Mouse (Mus musculus): Measurements from ENCODE around the gene Esp38. TPM values are rescaled to one million over a fixed set of nuclear protein-coding genes. Genes with fewer than 3 reads are reported as not detected.
"Not testable (repeated sequence)": the region's sequence is repeated elsewhere in the genome, so short reads cannot be mapped to it uniquely, and the experiment has no call there.

The Esp38 gene
- not detected in 2 replicates for polyA plus RNA-seq (2015; fragmentation: Nextera tagmentation; extraction: Ambion mirVana)

- 65% methylated on average over 3 of the region's 3 CpGs for WGBS
- no peak for ATAC-seq (replicated peaks; ENCODE audit: extremely low read depth, insufficient read depth, low FRiP score)
- Histone ChIP-seq H3K36me3 (ENCODE audit: control insufficient read depth, insufficient read depth) (no peaks in the 10 kb centered on the region), H3K27me3 (ENCODE audit: control insufficient read depth, insufficient read depth, low read length) (no peaks in the 10 kb centered on the region), H3K9ac (ENCODE audit: low read length) (no peak within 1 kb of the TSS), H3K9me3 (replicated peaks; ENCODE audit: control insufficient read depth, low read length) (no peaks in the 10 kb centered on the region), H3K4me3 (ENCODE audit: low read length) (no peak within 1 kb of the TSS), H3K4me2 (ENCODE audit: low read depth, low read length) (no peak within 1 kb of the TSS), H3K27ac (ENCODE audit: low read length) (no peak within 1 kb of the TSS), H3K4me1 (ENCODE audit: control insufficient read depth, insufficient read depth, low read length) (no peaks in the 10 kb centered on the region)
These were observed at the start of gene Esp38 for GRCm38 (mm10) chr17:39950220-39950619. Gene Esp38, plus strand, starts transcription at chr17:39950520.

- not testable (repeated sequence) for H3K27me3 ChIP-seq (ENCODE audit: control insufficient read depth, insufficient read depth, low read length); ATAC-seq (replicated peaks; ENCODE audit: extremely low read depth, insufficient read depth, low FRiP score); H3K27ac ChIP-seq (ENCODE audit: low read length); H3K9ac ChIP-seq (ENCODE audit: low read length); H3K4me1 ChIP-seq (ENCODE audit: control insufficient read depth, insufficient read depth, low read length); H3K36me3 ChIP-seq (ENCODE audit: control insufficient read depth, insufficient read depth); H3K4me2 ChIP-seq (ENCODE audit: low read depth, low read length); H3K9me3 ChIP-seq (replicated peaks; ENCODE audit: control insufficient read depth, low read length); H3K4me3 ChIP-seq (ENCODE audit: low read length)
- 44% methylated on average over 8 of the region's 8 CpGs for WGBS
These were observed 47.3 kb upstream of the Esp38 start for GRCm38 (mm10) chr17:39902928-39903545.

Other genes with a start within 250 kb of the Esp38 start
- not detected in 2 replicates for gene AC192777.2, start 144.9 kb downstream of the Esp38 start, polyA plus RNA-seq (2015; fragmentation: Nextera tagmentation; extraction: Ambion mirVana)

All from heart, embryonic 16.5 days (tissue).